19 mouse cellular contexts compared by ENCODE assay signal in the genomic region with DNA sequence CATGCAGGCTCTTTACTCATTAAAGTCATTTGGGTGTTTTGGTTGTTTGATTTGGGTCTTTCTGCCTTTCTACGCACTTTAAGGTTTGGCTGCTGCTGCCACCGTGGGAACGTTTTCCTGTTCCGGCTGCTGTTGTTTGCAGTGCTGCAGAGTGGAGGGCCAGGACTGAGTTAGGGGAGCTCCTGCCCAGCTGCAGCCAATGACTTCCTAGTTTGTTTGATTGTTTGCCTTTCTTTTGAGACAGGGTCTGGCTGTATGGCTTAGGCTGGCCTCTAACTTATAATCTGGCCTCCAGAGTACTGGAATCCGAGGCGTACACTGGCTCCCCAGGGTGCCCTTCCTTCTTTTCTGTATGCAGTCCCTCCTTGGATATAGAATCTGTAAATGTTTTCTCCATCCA. TPM values are rescaled to one million over a fixed set of nuclear protein-coding genes. Genes with fewer than 3 reads are reported as not detected.
DNase-seq lines count a peak whose midpoint lies in the region; ATAC-seq lines count a peak whose summit lies in the region.
"Had no signal": no experiment of that assay in that cellular context is flagged by ENCODE, and none has a peak within 500 bp of the region (broad histone marks: within the 10 kb centered on the region; RNA-seq: fewer than 3 reads in every experiment).

No protein-coding gene starts in this region.

- peaks cover 15% of the 10 kb centered on the region for H3K36me3 ChIP-seq in heart, embryonic 13.5 days
- H3K36me3 ChIP-seq in lung, embryonic 16.5 days (ENCODE audit: control insufficient read depth, insufficient read depth, low read length): no peaks in the 10 kb centered on the region; the same call in none of the 2 replicates

- peaks cover 45% of the 10 kb centered on the region for H3K4me1 ChIP-seq in heart, embryonic 13.5 days
- peaks cover 10% of the 10 kb centered on the region for H3K4me1 ChIP-seq in lung, embryonic 16.5 days (replicated peaks; ENCODE audit: control insufficient read depth, insufficient read depth, low read length)
- H3K4me1 ChIP-seq: limb, embryonic 10.5 days had no signal

- no peak for DNase-seq in heart, postnatal 14 days
- DNase-seq in lung, postnatal 14 days: no peak
- DNase-seq in thymus, postnatal 4 days: peak; percentile 49
- no peak for DNase-seq in thymus, postnatal 36 days
- DNase-seq in left cerebral cortex, postnatal 36 days (ENCODE audit: low spot score in 2 of 2): no peak
- DNase-seq: adrenal gland, postnatal 25 days; cerebellum, adult 18-20 months; cerebellum, postnatal 36 days; forebrain, postnatal 0 days; kidney, postnatal 36 days; lung, adult 18-20 months; lung, postnatal 36 days; right cerebral cortex, postnatal 25 days had no signal

- no peak overlapping the region for H3K4me2 ChIP-seq in heart, embryonic 13.5 days
- H3K4me2 ChIP-seq in lung, embryonic 16.5 days (ENCODE audit: low read depth, low read length): no peak overlapping the region

- WGBS in heart, embryonic 13.5 days: 65% methylated on average over 6 of the region's 6 CpGs
- WGBS in lung, embryonic 16.5 days: 37% methylated on average over 6 of the region's 6 CpGs

- intact Hi-C loops in heart, postnatal 14 days (cut with DNase I): no loop called here
- intact Hi-C loops in left cerebral cortex, postnatal 36 days (cut with DNase I): no loop called here

- H3K4me3 ChIP-seq in heart, embryonic 13.5 days: no peak overlapping the region
- no peak overlapping the region for H3K4me3 ChIP-seq in lung, embryonic 16.5 days (ENCODE audit: low read length)
- H3K4me3 ChIP-seq: forebrain, embryonic 10.5 days; left cerebral cortex, adult 2 months; limb, embryonic 10.5 days; myocyte had no signal

- no peaks in the 10 kb centered on the region for H3K27me3 ChIP-seq in heart, embryonic 13.5 days (replicated peaks)
- H3K27me3 ChIP-seq in lung, embryonic 16.5 days (ENCODE audit: control insufficient read depth, insufficient read depth, low read depth, low read length): no peaks in the 10 kb centered on the region

- ATAC-seq in heart, embryonic 13.5 days (ENCODE audit: extremely low read depth, insufficient number of reproducible peaks, low FRiP score, low TSS enrichment): no peak
- ATAC-seq in lung, embryonic 16.5 days (ENCODE audit: low read depth): no peak
- ATAC-seq: forebrain, postnatal 0 days had no signal

- H3K27ac ChIP-seq in heart, embryonic 13.5 days (replicated peaks): no peak overlapping the region
- H3K27ac ChIP-seq in lung, embryonic 16.5 days (ENCODE audit: low read length): peak overlapping the region; percentile 18; the same call in 1 of the 2 replicates
- H3K27ac ChIP-seq: forebrain, embryonic 10.5 days; left cerebral cortex, adult 2 months; limb, embryonic 10.5 days had no signal

- H3K9ac ChIP-seq in heart, embryonic 13.5 days: peak overlapping the region; percentile 37; the same call in 1 of the 2 replicates
- no peak overlapping the region for H3K9ac ChIP-seq in lung, embryonic 16.5 days (ENCODE audit: low read length)
- H3K9ac ChIP-seq: forebrain, postnatal 0 days had no signal

- H3K9me3 ChIP-seq in heart, embryonic 13.5 days: no peaks in the 10 kb centered on the region
- H3K9me3 ChIP-seq in lung, embryonic 16.5 days (ENCODE audit: control insufficient read depth, low read length): no peaks in the 10 kb centered on the region
- H3K9me3 ChIP-seq: forebrain, embryonic 10.5 days; limb, embryonic 10.5 days had no signal

RNA-seq across cellular contexts. Expression of gene Rapgef1, which starts 57.0 kb away (rescaled TPM):
- polyA plus RNA-seq in heart, embryonic 13.5 days (2015; fragmentation: Nextera tagmentation; extraction: Ambion mirVana): 8.4 and 9.7 TPM in 2 replicates
- total RNA-seq in heart, postnatal 14 days (2021): 10 to 100 TPM; 89.6 to 91.6 TPM
- polyA plus RNA-seq in lung, embryonic 16.5 days (2015; fragmentation: Nextera tagmentation; extraction: Ambion mirVana): 10.7 and 12.2 TPM in 2 replicates
- total RNA-seq in left cerebral cortex, postnatal 36 days (2021): 100 to 1,000 TPM; 104 to 107 TPM
